In genomic region chr13:71979932-71980655, GRCm38 (mm10) we compare ENCODE assay signal across 21 mouse cellular contexts. TPM values are rescaled to one million over a fixed set of nuclear protein-coding genes. Genes with fewer than 3 reads are reported as not detected.
DNase-seq lines count a peak whose midpoint lies in the region; ATAC-seq and TF ChIP-seq lines count a peak whose summit lies in the region.
"Had no signal": no experiment of that assay in that cellular context is flagged by ENCODE, and none has a peak within 500 bp of the region (broad histone marks: within the 10 kb centered on the region; RNA-seq: fewer than 3 reads in every experiment).

No protein-coding gene starts in this region.

- no peaks in the 10 kb centered on the region for H3K36me3 ChIP-seq in lung, embryonic 14.5 days (ENCODE audit: insufficient read depth)
- H3K36me3 ChIP-seq in lung, embryonic 16.5 days (ENCODE audit: control insufficient read depth, insufficient read depth, low read length) = no peaks in the 10 kb centered on the region
- no peaks in the 10 kb centered on the region for H3K36me3 ChIP-seq in lung, postnatal 0 days (ENCODE audit: insufficient read depth, low read length)
- H3K36me3 ChIP-seq in kidney, embryonic 14.5 days (ENCODE audit: control insufficient read depth, insufficient read depth, low read length) = no peaks in the 10 kb centered on the region
- H3K36me3 ChIP-seq: embryonic facial prominence, embryonic 10.5 days; embryonic facial prominence, embryonic 12.5 days; forebrain, embryonic 15.5 days had no signal

- no peak for ATAC-seq in lung, embryonic 14.5 days (ENCODE audit: insufficient read depth)
- ATAC-seq in lung, embryonic 16.5 days (ENCODE audit: low read depth) = peak; percentile 80
- peak; percentile 90 for ATAC-seq in lung, postnatal 0 days
- ATAC-seq in kidney, embryonic 14.5 days (ENCODE audit: low FRiP score, low TSS enrichment) = no peak
- ATAC-seq: forebrain, embryonic 13.5 days; forebrain, embryonic 15.5 days had no signal

- H3K27me3 ChIP-seq in lung, embryonic 14.5 days (ENCODE audit: insufficient read depth, low read length) = no peaks in the 10 kb centered on the region
- H3K27me3 ChIP-seq in lung, embryonic 16.5 days (ENCODE audit: control insufficient read depth, insufficient read depth, low read depth, low read length) = no peaks in the 10 kb centered on the region
- H3K27me3 ChIP-seq in lung, postnatal 0 days (replicated peaks; ENCODE audit: insufficient read depth, low read length) = no peaks in the 10 kb centered on the region
- peaks cover 8% of the 10 kb centered on the region; the same call in 1 of the 2 replicates for H3K27me3 ChIP-seq in kidney, embryonic 14.5 days (ENCODE audit: control insufficient read depth, insufficient read depth, low read length)

- 43% methylated on average over 5 of the region's 5 CpGs for WGBS in lung, embryonic 14.5 days
- WGBS in lung, embryonic 16.5 days = 31% methylated on average over 5 of the region's 5 CpGs
- WGBS in lung, postnatal 0 days = 29% methylated on average over 5 of the region's 5 CpGs
- WGBS in kidney, embryonic 14.5 days = 72% methylated on average over 5 of the region's 5 CpGs

- DNase-seq in lung, embryonic 14.5 days = peak; percentile 12
- DNase-seq in lung, postnatal 10 days = no peak
- peak; percentile 89 for DNase-seq in lung, postnatal 0 days (ENCODE audit: low spot score)
- peak; percentile 54 for DNase-seq in lung, postnatal 36 days
- no peak for DNase-seq in thymus, postnatal 4 days
- DNase-seq: adrenal gland, adult 2 months; adrenal gland, postnatal 10 days; adrenal gland, postnatal 25 days; cerebellum, adult 11 months; cerebellum, adult 18-20 months; cerebellum, adult 8-10 months; cerebellum, adult 9-11 months; cerebellum, postnatal 14 days; cerebellum, postnatal 36 days had no signal

- H3K4me2 ChIP-seq in lung, embryonic 14.5 days = no peak overlapping the region
- no peak overlapping the region for H3K4me2 ChIP-seq in lung, embryonic 16.5 days (ENCODE audit: low read depth, low read length)
- H3K4me2 ChIP-seq in lung, postnatal 0 days (replicated peaks; ENCODE audit: low read depth, low read length) = no peak overlapping the region
- H3K4me2 ChIP-seq in kidney, embryonic 14.5 days (replicated peaks; ENCODE audit: low read depth, low read length) = no peak overlapping the region
- H3K4me2 ChIP-seq: embryonic facial prominence, embryonic 12.5 days; forebrain, embryonic 13.5 days; forebrain, embryonic 15.5 days had no signal

- no peaks in the 10 kb centered on the region for H3K4me1 ChIP-seq in lung, embryonic 14.5 days (ENCODE audit: insufficient read depth)
- 0 out of 2 replicates have a peak, but pooled peaks cover 4% of the 10 kb centered on the region for H3K4me1 ChIP-seq in lung, embryonic 16.5 days (replicated peaks; ENCODE audit: control insufficient read depth, insufficient read depth, low read length)
- H3K4me1 ChIP-seq in lung, postnatal 0 days (ENCODE audit: insufficient read depth, low read depth, low read length) = no peaks in the 10 kb centered on the region
- no peaks in the 10 kb centered on the region for H3K4me1 ChIP-seq in kidney, embryonic 14.5 days (ENCODE audit: control insufficient read depth, insufficient read depth, low read length)
- H3K4me1 ChIP-seq: embryonic facial prominence, embryonic 12.5 days; forebrain, embryonic 13.5 days; forebrain, embryonic 15.5 days had no signal

- peak; percentile 100 for TF ChIP-seq EP300 in lung, postnatal 0 days (IDR thresholded peaks at IDR 0.05)

- no peaks in the 10 kb centered on the region for H3K9me3 ChIP-seq in lung, embryonic 14.5 days (ENCODE audit: low read depth, low read length)
- no peaks in the 10 kb centered on the region for H3K9me3 ChIP-seq in lung, embryonic 16.5 days (ENCODE audit: control insufficient read depth, low read length)
- H3K9me3 ChIP-seq in lung, postnatal 0 days (ENCODE audit: low read length) = no peaks in the 10 kb centered on the region
- no peaks in the 10 kb centered on the region for H3K9me3 ChIP-seq in kidney, embryonic 14.5 days (ENCODE audit: control insufficient read depth, low read length)
- H3K9me3 ChIP-seq: embryonic facial prominence, embryonic 10.5 days; embryonic facial prominence, embryonic 12.5 days; forebrain, embryonic 13.5 days; forebrain, embryonic 15.5 days had no signal

- no peak for TF ChIP-seq CTCF in lung, embryonic 14.5 days (IDR thresholded peaks at IDR 0.05; ENCODE audit: low read depth)
- no peak for TF ChIP-seq CTCF in lung, postnatal 0 days (IDR thresholded peaks at IDR 0.05)

- H3K27ac ChIP-seq in lung, embryonic 14.5 days (ENCODE audit: low read depth) = no peak overlapping the region
- peak overlapping the region; percentile 23 for H3K27ac ChIP-seq in lung, embryonic 16.5 days (ENCODE audit: low read length)
- H3K27ac ChIP-seq in lung, postnatal 0 days (ENCODE audit: low read length) = peak overlapping the region; percentile 80
- no peak overlapping the region for H3K27ac ChIP-seq in kidney, embryonic 14.5 days (ENCODE audit: low read depth, low read length)
- H3K27ac ChIP-seq: embryonic facial prominence, embryonic 10.5 days; embryonic facial prominence, embryonic 12.5 days; forebrain, embryonic 13.5 days; forebrain, embryonic 15.5 days had no signal

- no peak overlapping the region for H3K4me3 ChIP-seq in lung, embryonic 14.5 days (ENCODE audit: low read depth, low read length)
- no peak overlapping the region for H3K4me3 ChIP-seq in lung, embryonic 16.5 days (ENCODE audit: low read length)
- no peak overlapping the region for H3K4me3 ChIP-seq in lung, postnatal 0 days (ENCODE audit: low read depth, low read length)
- no peak overlapping the region for H3K4me3 ChIP-seq in kidney, embryonic 14.5 days (ENCODE audit: low read length)
- H3K4me3 ChIP-seq: embryonic facial prominence, embryonic 10.5 days; embryonic facial prominence, embryonic 12.5 days; forebrain, embryonic 13.5 days; forebrain, embryonic 15.5 days had no signal

- no peak overlapping the region for H3K9ac ChIP-seq in lung, embryonic 14.5 days
- no peak overlapping the region for H3K9ac ChIP-seq in lung, embryonic 16.5 days (ENCODE audit: low read length)
- H3K9ac ChIP-seq in lung, postnatal 0 days (replicated peaks; ENCODE audit: low read depth) = no peak overlapping the region
- H3K9ac ChIP-seq in kidney, embryonic 14.5 days (ENCODE audit: low read depth, low read length) = no peak overlapping the region
- H3K9ac ChIP-seq: embryonic facial prominence, embryonic 12.5 days; forebrain, embryonic 13.5 days; forebrain, embryonic 15.5 days had no signal

RNA-seq across cellular contexts. Expression of gene Irx1, which starts 16.6 kb away (rescaled TPM):
- 8.7 and 10.0 TPM in 2 replicates for polyA plus RNA-seq in lung, embryonic 14.5 days (2014; fragmentation: Nextera tagmentation; extraction: Ambion mirVana)
- polyA plus RNA-seq in lung, embryonic 16.5 days (2015; fragmentation: Nextera tagmentation; extraction: Ambion mirVana) = 5.7 and 7.5 TPM in 2 replicates
- 19.3 and 20.6 TPM in 2 replicates for polyA plus RNA-seq in lung, postnatal 0 days (2015; fragmentation: Nextera tagmentation; extraction: Ambion mirVana)
- polyA plus RNA-seq in kidney, embryonic 14.5 days (2014; fragmentation: Nextera tagmentation; extraction: Ambion mirVana) = 2.1 and 3.5 TPM in 2 replicates
- polyA plus RNA-seq: C2C12 had no signal

Comparison
In these comparisons a context has a peak if more than half of its experiments do, and no peak if none do; other contexts are left out.
1. ATAC-seq: peak in lung, embryonic 16.5 days (single experiment) and lung, postnatal 0 days (single experiment); none in lung, embryonic 14.5 days (single experiment) and kidney, embryonic 14.5 days (single experiment).
2. DNase-seq: peak in lung, embryonic 14.5 days (single experiment), lung, postnatal 0 days (single experiment) and lung, postnatal 36 days (single experiment); none in lung, postnatal 10 days (single experiment) and thymus, postnatal 4 days (single experiment).
3. H3K27ac ChIP-seq: peak in lung, embryonic 16.5 days (single experiment) and lung, postnatal 0 days (single experiment); none in lung, embryonic 14.5 days (single experiment) and kidney, embryonic 14.5 days (single experiment).